Mouse (Mus musculus) E14TG2a.4 (cell line): ENCODE data around the gene Rpf2.

Experiments
- CTCF ChIP-seq: conservative IDR thresholded peaks from 2 replicates; pipeline ENCODE4 v1.5.1; 2014; ENCODE audit warnings: low read length
- NANOG ChIP-seq: IDR thresholded peaks from 2 replicates; pipeline ENCODE4 v1.6.1; 2014; ENCODE audit warnings: borderline replicate concordance, low read length, mixed read lengths

GRCm38 (mm10) chr10:40284997-40285396 lies 38.2 kb upstream of the Rpf2 start:
- TF ChIP-seq CTCF: no peak
- TF ChIP-seq NANOG: no peak
